Mouse (Mus musculus): ENCODE measurements around the gene Slc35b1. TPM values are rescaled to one million over a fixed set of nuclear protein-coding genes. Genes with fewer than 3 reads are reported as not detected.

The Slc35b1 gene
- total and polyA plus RNA-seq, 3 experiments: 47.0 to 125 (median 75.1) TPM

DNA sequence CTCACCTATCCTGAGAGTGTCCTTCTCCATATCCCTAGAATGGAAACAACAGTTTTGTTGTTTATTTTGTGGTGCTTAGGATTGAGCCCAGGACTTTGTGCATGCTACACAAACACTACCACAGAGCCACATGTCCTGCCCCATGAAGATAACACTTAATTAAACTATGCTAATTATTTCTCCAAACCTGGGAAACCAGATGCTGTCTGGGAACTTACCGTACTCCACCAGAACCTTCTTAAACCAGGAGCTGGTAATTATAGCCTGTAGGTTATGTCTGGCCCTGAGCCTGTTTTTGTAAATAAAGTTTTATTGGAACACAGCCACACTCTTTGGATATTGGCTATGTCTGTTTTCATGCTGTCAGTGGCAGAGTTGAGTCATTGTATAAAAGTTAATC is 44.2 kb upstream of the Slc35b1 start (continued):
- TF ChIP-seq MYC (IDR thresholded peaks at IDR 0.05; ENCODE audit: low read depth, low read length): no peak

DNA sequence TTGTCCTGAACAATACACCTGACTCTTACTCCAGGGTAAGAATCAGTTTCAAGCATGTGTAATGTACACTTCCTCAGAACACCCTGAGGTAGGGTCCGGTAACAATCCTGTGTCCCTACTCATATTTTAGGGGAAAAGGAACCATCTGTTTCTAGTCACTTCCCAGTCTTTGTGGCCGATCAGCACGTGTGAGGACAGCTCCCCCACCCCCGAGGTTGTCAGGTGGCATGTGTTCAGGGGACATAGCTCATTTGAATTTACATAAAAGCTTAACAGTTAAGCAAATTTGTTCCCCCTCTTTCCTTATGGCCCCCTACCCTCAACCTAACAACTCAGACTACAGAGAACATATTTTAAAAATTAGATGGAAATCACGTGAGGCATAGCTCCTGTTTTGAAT is 43.8 kb upstream of the Slc35b1 start:
- Histone ChIP-seq H3K4me2 (ENCODE audit: insufficient read depth, low read depth, poor library complexity, severe bottlenecking) (no peak overlapping the region), H3K79me2 (replicated peaks; ENCODE audit: control insufficient read depth, extremely low read depth, insufficient read depth, poor library complexity, severe bottlenecking) (no peaks in the 10 kb centered on the region), H3K4me3 (replicated peaks in 1 of 3; ENCODE audit: low read depth in 2 of 3, low read length in 2 of 3, poor library complexity in 1 of 3) (no peak overlapping the region), H3K27ac (ENCODE audit: insufficient read depth, low read depth) (no peak overlapping the region), H3K36me3 (replicated peaks in 1 of 2; ENCODE audit: control insufficient read depth in 1 of 2, insufficient read depth in 1 of 2, low read length in 1 of 2) (no peaks in the 10 kb centered on the region), H3K27me3 (replicated peaks) (peaks cover 72% of the 10 kb centered on the region), H3K9ac (ENCODE audit: insufficient read depth, low read depth) (no peak overlapping the region), H3K4me1 (ENCODE audit: control insufficient read depth in 1 of 2, insufficient read depth in 2 of 2) (peaks cover 7 to 33% of the 10 kb centered on the region in 2 experiments; a peak in 3 of 4 replicates), H3K9me3 (replicated peaks; ENCODE audit: low read length) (no peaks in the 10 kb centered on the region)
- in situ Hi-C loops (cut with MboI; ENCODE audit: low pct_ligation_motif_present, low pct_unique_long_range_greater_than_20kb, low sequenced_read_pairs): no loop called here
- dilution Hi-C loops (cut with MboI; ENCODE audit: extremely low pct_ligation_motif_present, extremely low pct_unique_long_range_greater_than_20kb, low sequenced_read_pairs): no loop called here
- no peak for DNase-seq (ENCODE audit: extremely low read depth)
- TF ChIP-seq MXI1 (IDR thresholded peaks at IDR 0.05; ENCODE audit: low read depth, low read length): peak; percentile 53; the same call in 1 of the 2 replicates
- peak; percentile 49; the same call in 1 of the 2 replicates for TF ChIP-seq EP300 (IDR thresholded peaks at IDR 0.05; ENCODE audit: low read length)
- TF ChIP-seq BHLHE40 (IDR thresholded peaks at IDR 0.05; ENCODE audit: low read depth, low read length): peak; percentile 93
- TF ChIP-seq MAX (IDR thresholded peaks at IDR 0.05; ENCODE audit: low read length): peak; percentile 56; the same call in 1 of the 2 replicates
- TF ChIP-seq MYC (IDR thresholded peaks at IDR 0.05; ENCODE audit: low read depth, low read length): 0 out of 2 replicates have a peak, but pooled peaks have one; percentile 36
- TF ChIP-seq POLR2AphosphoS2 (IDR thresholded peaks at IDR 0.05; ENCODE audit: low read depth, low read length): no peak
- no peak for TF ChIP-seq JUND (conservative IDR thresholded peaks at IDR 0.05; ENCODE audit: low read depth, low read length)

DNA sequence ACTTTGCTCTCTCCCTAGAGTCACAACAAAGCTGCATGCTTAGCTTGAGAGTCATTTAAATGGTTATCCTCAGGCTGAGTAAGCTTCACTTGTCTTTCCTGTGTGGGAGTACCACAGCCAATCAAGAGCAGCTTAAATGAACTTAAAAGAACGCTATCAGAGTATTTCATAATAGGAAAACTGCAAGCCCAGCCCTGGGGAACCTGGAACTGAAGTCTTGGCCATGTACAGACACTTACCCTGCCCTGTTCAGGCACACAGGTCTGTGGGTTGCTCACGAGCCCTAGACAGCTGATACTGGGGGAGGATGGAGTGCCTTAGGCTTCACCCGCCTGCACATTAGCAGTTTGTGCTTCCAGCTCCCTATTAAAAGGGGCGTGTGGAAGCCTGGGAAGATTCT is 41.3 kb upstream of the Slc35b1 start:
- TF ChIP-seq NELFE (IDR thresholded peaks at IDR 0.05; ENCODE audit: low read depth, low read length) (no peak), RCOR1 (conservative IDR thresholded peaks at IDR 0.05; ENCODE audit: low read depth, low read length) (no peak), CHD1 (IDR thresholded peaks at IDR 0.05; ENCODE audit: low read depth, low read length) (no peak), KAT2A (IDR thresholded peaks at IDR 0.05; ENCODE audit: insufficient replicate concordance, low read length) (no peak), USF1 (IDR thresholded peaks at IDR 0.05; ENCODE audit: low read depth, low read length) (no peak), USF2 (conservative IDR thresholded peaks at IDR 0.05; ENCODE audit: low read depth, low read length) (no peak), ZMIZ1 (IDR thresholded peaks at IDR 0.05; ENCODE audit: low read depth, low read length) (no peak), PAX5 (IDR thresholded peaks at IDR 0.05; ENCODE audit: low read length) (no peak), BHLHE40 (IDR thresholded peaks at IDR 0.05; ENCODE audit: low read depth, low read length) (no peak), IRF4 (IDR thresholded peaks at IDR 0.05; ENCODE audit: low read depth, low read length) (no peak), ZC3H11A (IDR thresholded peaks at IDR 0.05; ENCODE audit: low read depth, low read length) (no peak), SIN3A (IDR thresholded peaks at IDR 0.05; ENCODE audit: low read length) (no peak), SMC3 (IDR thresholded peaks at IDR 0.05; ENCODE audit: low read depth, low read length) (no peak), ETS1 (conservative IDR thresholded peaks at IDR 0.05; ENCODE audit: low read depth, low read length) (no peak), TBP (conservative IDR thresholded peaks at IDR 0.05; ENCODE audit: low read depth, low read length) (no peak)
- Histone ChIP-seq H3K9ac (ENCODE audit: insufficient read depth, low read depth) (no peak overlapping the region), H3K9me3 (replicated peaks; ENCODE audit: low read length) (no peaks in the 10 kb centered on the region), H3K27ac (ENCODE audit: insufficient read depth, low read depth) (no peak overlapping the region), H3K4me2 (ENCODE audit: insufficient read depth, low read depth, poor library complexity, severe bottlenecking) (no peak overlapping the region), H3K79me2 (replicated peaks; ENCODE audit: control insufficient read depth, extremely low read depth, insufficient read depth, poor library complexity, severe bottlenecking) (no peaks in the 10 kb centered on the region), H3K4me1 (ENCODE audit: control insufficient read depth in 1 of 2, insufficient read depth in 2 of 2) (peaks cover 4 to 24% of the 10 kb centered on the region in 2 experiments; a peak in 3 of 4 replicates), H3K36me3 (replicated peaks in 1 of 2; ENCODE audit: control insufficient read depth in 1 of 2, insufficient read depth in 1 of 2, low read length in 1 of 2) (no peaks in the 10 kb centered on the region), H3K4me3 (replicated peaks in 1 of 3; ENCODE audit: low read depth in 2 of 3, low read length in 2 of 3, poor library complexity in 1 of 3) (no peak overlapping the region), H3K27me3 (replicated peaks) (peaks cover 57% of the 10 kb centered on the region)
- dilution Hi-C loops (cut with MboI; ENCODE audit: extremely low pct_ligation_motif_present, extremely low pct_unique_long_range_greater_than_20kb, low sequenced_read_pairs): no loop called here
- no peak for DNase-seq (ENCODE audit: extremely low read depth)
- in situ Hi-C loops (cut with MboI; ENCODE audit: low pct_ligation_motif_present, low pct_unique_long_range_greater_than_20kb, low sequenced_read_pairs): no loop called here

Measured in CH12.LX (cell line).